Mouse (Mus musculus) erythroblast, embryonic 14.5 days (primary cell): ENCODE measurements around the gene Mfsd11.

Experiments used
- GATA1 ChIP-seq: IDR thresholded peaks from 2 replicates; pipeline ENCODE4 v1.6.1; 2012; ENCODE audit warnings: low read length, inconsistent platforms, mixed read lengths
- TAL1 ChIP-seq: IDR thresholded peaks from 3 replicates; pipeline ENCODE4 v1.6.1; 2012; ENCODE audit warnings: low read length, inconsistent platforms, mixed read lengths

DNA sequence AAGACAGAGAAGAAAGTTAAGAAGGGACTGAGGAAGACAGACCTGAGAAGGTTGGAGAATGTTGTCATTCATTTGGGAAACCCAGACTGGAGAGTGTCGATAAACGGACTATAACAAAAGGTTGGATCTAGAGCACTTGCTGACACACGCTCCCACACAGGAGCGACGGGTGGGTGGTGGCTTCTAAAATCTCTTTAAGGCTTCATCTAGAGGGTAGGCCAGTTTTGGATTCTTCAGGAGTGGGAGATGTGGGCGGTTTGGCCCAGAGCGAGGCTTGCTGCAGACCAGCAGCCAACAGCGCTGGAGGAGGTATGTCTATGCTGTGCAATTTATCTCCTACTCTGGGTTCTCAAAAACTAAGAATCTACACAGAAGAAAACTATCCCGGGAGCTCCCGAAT, 29.6 kb upstream of the Mfsd11 start:
- TF ChIP-seq GATA1 (no peak), TAL1 (no peak)
